Mouse (Mus musculus): ENCODE data around the gene Slc12a9. TPM values are rescaled to one million over a fixed set of nuclear protein-coding genes. Genes with fewer than 3 reads are reported as not detected.

Slc12a9 gene
- polyA plus RNA-seq, 1 experiment from 2014 or later, result 5.8 TPM

DNA sequence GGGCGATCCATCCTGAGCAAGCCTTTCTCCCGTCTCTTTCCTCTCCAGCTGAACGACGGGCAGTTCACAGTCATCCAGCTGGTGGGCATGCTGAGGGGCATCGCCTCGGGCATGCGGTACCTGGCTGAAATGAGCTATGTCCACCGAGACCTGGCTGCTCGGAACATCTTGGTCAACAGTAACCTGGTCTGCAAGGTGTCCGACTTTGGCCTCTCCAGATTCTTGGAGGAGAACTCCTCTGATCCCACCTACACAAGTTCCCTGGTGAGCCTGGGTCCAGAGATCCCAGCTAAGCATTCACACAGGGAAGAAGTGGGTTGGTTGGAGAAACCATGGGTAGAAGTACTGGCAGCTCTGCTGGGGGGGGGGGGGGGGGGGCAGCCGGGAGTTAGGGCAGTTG is 36.3 kb upstream of the Slc12a9 start:
- no peaks in the 10 kb centered on the region for H3K9me3 ChIP-seq (ENCODE audit: control insufficient read depth, low read length)
- DNase-seq (ENCODE audit: low spot score, missing footprints), result peak; percentile 53

DNA sequence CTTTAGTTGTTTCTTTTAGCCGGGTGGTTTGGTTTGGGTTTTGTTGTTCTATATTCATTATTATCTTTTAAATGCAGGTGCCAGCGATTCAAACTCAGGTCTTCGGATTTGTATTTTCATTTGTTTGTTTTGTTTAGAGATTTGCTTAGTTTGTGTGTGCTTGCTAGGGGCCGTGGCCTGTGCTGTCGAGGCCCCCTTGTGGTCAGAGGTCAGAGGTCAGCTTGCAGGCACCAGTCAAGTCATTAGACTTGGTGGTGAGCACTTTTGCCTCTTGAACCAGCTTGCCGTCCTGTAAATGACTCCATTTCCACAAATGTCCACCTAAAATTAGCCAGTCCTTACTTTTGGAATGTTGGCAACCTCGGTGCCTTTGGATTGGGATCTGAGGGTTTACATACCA is 25.0 kb upstream of the Slc12a9 start:
- Histone ChIP-seq H3K27ac (ENCODE audit: low read depth, low read length) (no peak overlapping the region), H3K9ac (ENCODE audit: low read length) (no peak overlapping the region), H3K9me3 (ENCODE audit: control insufficient read depth, low read length) (no peaks in the 10 kb centered on the region), H3K4me3 (ENCODE audit: low read depth, low read length) (no peak overlapping the region), H3K27me3 (ENCODE audit: control insufficient read depth, insufficient read depth, low read length) (no peaks in the 10 kb centered on the region), H3K36me3 (ENCODE audit: control insufficient read depth, insufficient read depth, low read length) (peaks cover 60% of the 10 kb centered on the region), H3K4me1 (ENCODE audit: control insufficient read depth, insufficient read depth, low read length) (no peaks in the 10 kb centered on the region), H3K4me2 (no peak overlapping the region)
- ATAC-seq (ENCODE audit: low FRiP score) (no peak), DNase-seq (ENCODE audit: low spot score, missing footprints) (no peak)
- 44% methylated on average over 7 of the region's 7 CpGs for WGBS

More for the DNA sequence above, 36.3 kb upstream of the Slc12a9 start:
- no peak overlapping the region for H3K27ac ChIP-seq (ENCODE audit: low read depth, low read length)
- 98% methylated on average over 10 of the region's 11 CpGs for WGBS
- H3K36me3 ChIP-seq (ENCODE audit: control insufficient read depth, insufficient read depth, low read length), result peaks cover 69% of the 10 kb centered on the region
- no peaks in the 10 kb centered on the region for H3K4me1 ChIP-seq (ENCODE audit: control insufficient read depth, insufficient read depth, low read length)
- H3K4me3 ChIP-seq (ENCODE audit: low read depth, low read length), result no peak overlapping the region
- H3K27me3 ChIP-seq (ENCODE audit: control insufficient read depth, insufficient read depth, low read length), result no peaks in the 10 kb centered on the region
- H3K9ac ChIP-seq (ENCODE audit: low read length), result no peak overlapping the region
- ATAC-seq (ENCODE audit: low FRiP score), result no peak
- no peak overlapping the region for H3K4me2 ChIP-seq

- no peak overlapping the region for H3K9ac ChIP-seq (ENCODE audit: low read length)
- no peaks in the 10 kb centered on the region for H3K9me3 ChIP-seq (ENCODE audit: control insufficient read depth, low read length)
- H3K27me3 ChIP-seq (ENCODE audit: control insufficient read depth, insufficient read depth, low read length), result no peaks in the 10 kb centered on the region
- H3K27ac ChIP-seq (ENCODE audit: low read depth, low read length), result no peak overlapping the region
- no peak for DNase-seq (ENCODE audit: low spot score, missing footprints)
- 87% methylated on average over 17 of the region's 17 CpGs for WGBS
- no peak for ATAC-seq (ENCODE audit: low FRiP score)
- peaks cover 22% of the 10 kb centered on the region for H3K4me1 ChIP-seq (ENCODE audit: control insufficient read depth, insufficient read depth, low read length)
- H3K4me2 ChIP-seq, result no peak overlapping the region
- H3K4me3 ChIP-seq (ENCODE audit: low read depth, low read length), result no peak overlapping the region
- peaks cover 31% of the 10 kb centered on the region for H3K36me3 ChIP-seq (ENCODE audit: control insufficient read depth, insufficient read depth, low read length)
These were observed 20.7 kb upstream of the Slc12a9 start for GRCm38 (mm10) chr5:137354091-137354490.

- Histone ChIP-seq H3K4me1 (ENCODE audit: control insufficient read depth, insufficient read depth, low read length) (peaks cover 35% of the 10 kb centered on the region), H3K27ac (ENCODE audit: low read depth, low read length) (no peak overlapping the region), H3K9ac (ENCODE audit: low read length) (peak overlapping the region; percentile 96), H3K9me3 (ENCODE audit: control insufficient read depth, low read length) (no peaks in the 10 kb centered on the region), H3K27me3 (ENCODE audit: control insufficient read depth, insufficient read depth, low read length) (no peaks in the 10 kb centered on the region), H3K4me3 (ENCODE audit: low read depth, low read length) (peak overlapping the region; percentile 89), H3K4me2 (peak overlapping the region; percentile 90), H3K36me3 (ENCODE audit: control insufficient read depth, insufficient read depth, low read length) (peaks cover 22% of the 10 kb centered on the region)
- 21% methylated on average over 16 of the region's 16 CpGs for WGBS
- DNase-seq (ENCODE audit: low spot score, missing footprints), result no peak
- no peak for ATAC-seq (ENCODE audit: low FRiP score)
These were observed 18.9 kb upstream of the Slc12a9 start for GRCm38 (mm10) chr5:137352011-137352975.

GRCm38 (mm10) chr5:137351394-137351793 is 18.0 kb upstream of the Slc12a9 start:
- DNase-seq (ENCODE audit: low spot score, missing footprints) (peak; percentile 88), ATAC-seq (ENCODE audit: low FRiP score) (no peak)
- Histone ChIP-seq H3K9ac (ENCODE audit: low read length) (peak overlapping the region; percentile 96), H3K9me3 (ENCODE audit: control insufficient read depth, low read length) (no peaks in the 10 kb centered on the region), H3K4me2 (peak overlapping the region; percentile 90), H3K4me1 (ENCODE audit: control insufficient read depth, insufficient read depth, low read length) (peaks cover 35% of the 10 kb centered on the region), H3K27ac (ENCODE audit: low read depth, low read length) (no peak overlapping the region), H3K27me3 (ENCODE audit: control insufficient read depth, insufficient read depth, low read length) (no peaks in the 10 kb centered on the region), H3K4me3 (ENCODE audit: low read depth, low read length) (peak overlapping the region; percentile 89), H3K36me3 (ENCODE audit: control insufficient read depth, insufficient read depth, low read length) (peaks cover 20% of the 10 kb centered on the region)
- 12% methylated on average over 4 of the region's 4 CpGs for WGBS

GRCm38 (mm10) chr5:137351058-137351380 is 17.6 kb upstream of the Slc12a9 start:
- H3K4me2 ChIP-seq, result peak overlapping the region; percentile 90
- H3K9me3 ChIP-seq (ENCODE audit: control insufficient read depth, low read length), result no peaks in the 10 kb centered on the region
- H3K4me3 ChIP-seq (ENCODE audit: low read depth, low read length), result peak overlapping the region; percentile 89
- DNase-seq (ENCODE audit: low spot score, missing footprints), result peak; percentile 89
- ATAC-seq (ENCODE audit: low FRiP score), result no peak
- peak overlapping the region; percentile 96 for H3K9ac ChIP-seq (ENCODE audit: low read length)
- H3K27ac ChIP-seq (ENCODE audit: low read depth, low read length), result no peak overlapping the region; the same call in 1 of the 2 replicates
- H3K36me3 ChIP-seq (ENCODE audit: control insufficient read depth, insufficient read depth, low read length), result peaks cover 16% of the 10 kb centered on the region
- peaks cover 35% of the 10 kb centered on the region for H3K4me1 ChIP-seq (ENCODE audit: control insufficient read depth, insufficient read depth, low read length)
- no peaks in the 10 kb centered on the region for H3K27me3 ChIP-seq (ENCODE audit: control insufficient read depth, insufficient read depth, low read length)
- 0% methylated on average over 8 of the region's 8 CpGs for WGBS

- Histone ChIP-seq H3K4me3 (ENCODE audit: low read depth, low read length) (peak overlapping the region; percentile 89), H3K9ac (ENCODE audit: low read length) (peak overlapping the region; percentile 96), H3K36me3 (ENCODE audit: control insufficient read depth, insufficient read depth, low read length) (peaks cover 11% of the 10 kb centered on the region), H3K4me2 (peak overlapping the region; percentile 90), H3K27ac (ENCODE audit: low read depth, low read length) (peak overlapping the region; percentile 79), H3K9me3 (ENCODE audit: control insufficient read depth, low read length) (no peaks in the 10 kb centered on the region), H3K27me3 (ENCODE audit: control insufficient read depth, insufficient read depth, low read length) (no peaks in the 10 kb centered on the region), H3K4me1 (ENCODE audit: control insufficient read depth, insufficient read depth, low read length) (peaks cover 35% of the 10 kb centered on the region)
- WGBS, result under 1% methylated on average over 55 of the region's 55 CpGs
- DNase-seq (ENCODE audit: low spot score, missing footprints), result peak; percentile 94
- ATAC-seq (ENCODE audit: low FRiP score), result peak; percentile 65
These were observed 17.0 kb upstream of the Slc12a9 start for GRCm38 (mm10) chr5:137350205-137351057.

GRCm38 (mm10) chr5:137349384-137350204 is 16.2 kb upstream of the Slc12a9 start, which contains the start of gene Ephb4:
Gene Ephb4 (plus strand): TSS chr5:137350109.
- Histone ChIP-seq H3K27me3 (ENCODE audit: control insufficient read depth, insufficient read depth, low read length) (no peaks in the 10 kb centered on the region), H3K9ac (ENCODE audit: low read length) (peak within 1 kb of the TSS; percentile 96), H3K9me3 (ENCODE audit: control insufficient read depth, low read length) (no peaks in the 10 kb centered on the region), H3K36me3 (ENCODE audit: control insufficient read depth, insufficient read depth, low read length) (peaks cover 9% of the 10 kb centered on the region), H3K4me3 (ENCODE audit: low read depth, low read length) (peak within 1 kb of the TSS; percentile 89), H3K27ac (ENCODE audit: low read depth, low read length) (peak within 1 kb of the TSS; percentile 83), H3K4me1 (ENCODE audit: control insufficient read depth, insufficient read depth, low read length) (peaks cover 37% of the 10 kb centered on the region), H3K4me2 (peak within 1 kb of the TSS; percentile 90)
- peak; percentile 94 for ATAC-seq (ENCODE audit: low FRiP score)
- DNase-seq (ENCODE audit: low spot score, missing footprints), result peak; percentile 98
- under 1% methylated on average over 32 of the region's 32 CpGs for WGBS

Data from midbrain, embryonic 11.5 days (tissue).